Mouse (Mus musculus): ENCODE measurements around the gene AA467197.

- TF ChIP-seq POLR2A (IDR thresholded peaks at IDR 0.05; ENCODE audit: control insufficient read depth, extremely low read depth, insufficient read depth, low read length, poor library complexity) (no peak), CTCF (IDR thresholded peaks at IDR 0.05; ENCODE audit: borderline replicate concordance, control insufficient read depth, extremely low read depth, insufficient read depth, low read length, poor library complexity) (no peak)
Measured at GRCm38 (mm10) chr2:122605829-122606228, 31.0 kb upstream of the AA467197 start.
